Mouse (Mus musculus): ENCODE measurements around the gene Egr4.
A peak's percentile ranks its signal among the peaks of the same experiment; 100 is the strongest.

Egr4 gene

GRCm38 (mm10) chr6:85513531-85513910 is at the start of gene Egr4:
Gene Egr4, minus strand, starts transcription at chr6:85513589.
- peak; percentile 88 for DNase-seq

DNA sequence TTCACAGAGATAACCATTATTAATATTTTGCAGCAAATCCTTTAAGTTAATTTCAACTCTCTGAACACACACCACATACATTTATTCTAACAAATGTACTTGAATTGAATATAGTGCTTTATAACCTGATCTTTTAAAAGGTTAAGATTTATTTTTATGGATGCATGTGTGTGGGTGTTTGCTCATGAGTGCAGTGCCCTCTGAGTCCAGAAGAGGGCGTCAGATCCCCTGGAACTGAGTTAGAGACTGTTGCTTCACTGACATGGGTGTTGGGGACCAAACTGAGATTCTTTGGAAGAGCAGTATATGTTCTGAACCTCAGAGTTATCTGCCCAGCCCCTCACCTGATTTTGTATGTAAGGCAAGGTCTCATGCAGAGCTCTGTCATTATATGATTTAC is 49.0 kb upstream of the Egr4 start:
- DNase-seq = no peak

GRCm38 (mm10) chr6:85547642-85548041 is 34.3 kb upstream of the Egr4 start:
- no peak for DNase-seq

GRCm38 (mm10) chr6:85544251-85544881 is 31.0 kb upstream of the Egr4 start:
- peak; percentile 95 for DNase-seq

GRCm38 (mm10) chr6:85543351-85544175 is 30.2 kb upstream of the Egr4 start:
- peak; percentile 80 for DNase-seq

DNA sequence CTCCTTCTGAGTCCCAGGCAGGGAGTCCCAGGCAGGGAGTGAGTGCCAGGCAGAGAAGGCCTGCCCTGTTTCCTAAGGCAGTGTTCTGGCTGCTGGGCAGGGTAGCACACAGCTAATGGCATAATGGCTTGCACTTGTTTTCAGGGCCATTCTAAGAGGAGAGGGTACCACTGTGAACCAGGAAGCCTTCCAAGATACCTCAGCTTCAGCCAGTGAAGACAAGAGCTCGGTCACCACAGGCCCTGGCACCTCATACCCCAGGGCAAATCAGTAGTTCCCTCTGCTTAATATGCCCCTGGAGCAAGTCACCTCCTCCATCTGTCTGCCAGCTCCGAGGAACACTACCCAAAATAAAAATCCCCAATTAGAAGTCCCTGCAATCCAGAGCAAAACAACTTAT is 9.4 kb upstream of the Egr4 start:
- DNase-seq = peak; percentile 65

DNA sequence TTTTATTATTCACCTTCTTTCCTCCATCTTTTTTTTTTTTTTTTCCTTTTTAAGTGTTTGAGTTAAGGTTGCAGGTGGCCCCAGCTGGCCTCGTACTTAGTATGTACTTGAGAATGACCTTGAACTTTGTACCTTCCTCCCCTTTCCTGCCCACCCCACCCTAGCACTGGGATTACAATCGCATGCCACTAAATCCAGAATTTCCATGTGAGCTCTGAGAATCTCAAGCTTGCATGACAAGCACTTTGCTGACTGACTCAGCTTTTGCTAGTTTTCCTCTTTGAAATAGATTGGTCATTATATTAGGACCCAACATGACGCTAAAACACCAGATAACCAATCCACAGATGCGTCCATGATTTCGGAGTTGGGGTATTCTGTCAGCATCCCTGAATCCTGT is 8.6 kb upstream of the Egr4 start:
- no peak for DNase-seq

DNA sequence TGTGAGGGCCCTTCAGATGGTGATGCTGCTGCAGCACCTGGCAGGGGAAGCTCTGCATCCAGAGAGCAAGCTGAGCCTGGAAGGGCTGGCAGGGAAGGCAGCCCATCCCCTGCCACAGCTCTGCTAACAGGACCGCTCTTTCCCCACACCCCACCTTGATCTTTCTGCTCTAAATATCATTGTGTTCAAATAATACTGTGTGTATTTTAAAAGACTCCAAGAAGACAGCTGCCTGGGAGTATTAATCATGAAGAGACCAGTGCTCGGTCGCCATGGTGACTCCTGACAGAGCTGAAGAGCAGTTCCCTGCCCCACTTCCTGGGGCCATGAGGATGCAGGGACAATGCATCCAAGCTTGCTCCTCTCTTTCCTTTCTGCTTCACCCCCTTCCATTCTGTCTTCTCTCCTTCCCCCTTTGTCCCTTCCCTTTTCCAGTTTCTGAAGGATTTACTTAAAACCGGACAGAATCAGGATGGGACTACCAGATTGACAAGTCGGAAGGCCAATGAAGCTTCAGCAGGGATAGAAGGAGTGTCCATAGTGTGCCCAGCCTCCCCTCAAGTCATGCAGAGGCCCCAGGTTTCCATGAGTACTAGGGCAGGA is 4.8 kb upstream of the Egr4 start:
- no peak for DNase-seq

GRCm38 (mm10) chr6:85515941-85516340 is 2.6 kb upstream of the Egr4 start:
- DNase-seq = peak; percentile 98

- peak; percentile 56 for DNase-seq
Observed at GRCm38 (mm10) chr6:85512577-85513530, 535 bp downstream of the Egr4 start.

- no peak for DNase-seq
Observed at GRCm38 (mm10) chr6:85512056-85512440, 1.3 kb downstream of the Egr4 start.

DNA sequence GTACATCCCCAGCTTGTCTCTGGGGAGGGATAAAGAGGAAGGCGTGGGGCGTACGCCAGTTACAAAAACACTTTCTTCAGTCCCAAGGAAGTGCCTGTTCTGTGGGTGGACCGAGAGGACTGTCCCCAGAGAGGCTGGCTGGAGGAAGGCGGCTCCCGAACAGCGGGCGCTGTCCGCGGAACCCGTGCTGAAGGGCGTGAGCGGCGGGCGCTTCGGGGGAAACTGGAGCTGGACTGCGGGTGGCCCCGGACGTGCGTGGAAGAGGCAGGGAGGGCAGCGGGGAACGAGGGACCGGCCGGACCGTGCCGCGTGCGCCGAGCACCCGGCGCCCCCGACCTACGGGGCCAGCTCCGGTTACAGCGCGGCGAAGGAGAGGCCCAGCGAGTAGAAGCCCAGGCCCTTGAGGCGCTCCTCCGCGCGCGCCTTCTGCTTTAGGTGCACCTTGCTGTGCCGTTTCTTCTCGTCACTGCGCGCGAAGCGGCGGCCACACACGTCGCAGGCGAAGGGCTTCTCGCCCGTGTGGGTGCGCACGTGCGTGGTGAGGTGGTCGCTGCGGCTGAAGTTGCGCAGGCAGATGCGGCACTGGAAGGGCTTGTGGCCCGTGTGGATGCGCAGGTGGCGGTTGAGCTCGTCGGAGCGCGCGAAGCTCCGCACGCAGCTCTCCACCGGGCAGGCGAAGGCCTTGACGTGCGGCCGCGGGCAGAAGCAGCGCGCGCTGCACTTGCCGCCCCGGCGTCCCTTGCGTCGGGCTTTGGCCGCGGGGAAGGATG is 1.9 kb downstream of the Egr4 start:
- no peak for DNase-seq

DNA sequence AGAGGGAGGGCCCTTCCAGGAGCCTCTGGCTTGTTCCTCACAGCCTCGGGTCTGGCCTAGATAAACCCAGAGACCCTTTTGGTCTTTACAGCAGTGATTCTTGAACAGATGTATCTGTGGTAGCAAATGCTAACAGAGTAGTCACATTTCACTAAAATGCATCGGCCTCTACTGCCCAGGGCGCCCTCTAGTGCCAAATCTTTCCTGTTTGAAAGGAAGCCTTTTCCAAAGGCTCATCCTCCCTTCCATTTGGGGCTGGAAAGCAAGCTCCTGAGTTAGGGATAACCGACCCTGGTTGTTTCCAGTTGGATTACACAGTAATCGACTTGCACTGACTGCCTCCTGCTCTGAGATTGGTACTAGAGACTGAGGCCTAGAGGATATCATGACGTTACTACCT is 2.9 kb downstream of the Egr4 start:
- peak; percentile 88 for DNase-seq

GRCm38 (mm10) chr6:85508602-85509001 is 4.8 kb downstream of the Egr4 start:
- DNase-seq = no peak

GRCm38 (mm10) chr6:85504908-85505307 is 8.5 kb downstream of the Egr4 start:
- no peak for DNase-seq

DNA sequence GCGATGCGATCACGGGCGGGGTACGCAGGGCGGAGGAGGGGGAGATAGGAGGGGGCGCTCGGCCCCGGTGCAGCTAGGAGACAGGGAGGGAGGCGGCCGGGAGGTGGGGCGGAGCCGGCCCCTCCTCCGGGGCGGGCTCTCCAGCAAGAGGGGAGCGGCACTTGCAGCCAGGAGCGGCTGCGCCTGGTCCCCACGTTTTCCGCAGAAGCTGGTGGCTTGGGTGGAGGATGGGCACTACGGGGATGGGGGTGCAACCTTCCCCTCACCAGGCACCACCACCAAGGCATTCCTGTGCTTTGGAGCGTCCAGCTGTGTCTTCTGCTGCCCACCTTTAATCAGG is 10.5 kb downstream of the Egr4 start, which contains the start of gene Fbxo41:
TSS of gene Fbxo41 (minus strand) at position 84 of the 340 bp plus-strand sequence.
- DNase-seq = peak; percentile 71

GRCm38 (mm10) chr6:85502103-85502910 is 11.1 kb downstream of the Egr4 start:
- DNase-seq = peak; percentile 52

GRCm38 (mm10) chr6:85501571-85502102 is 11.8 kb downstream of the Egr4 start:
- DNase-seq = peak; percentile 54

DNA sequence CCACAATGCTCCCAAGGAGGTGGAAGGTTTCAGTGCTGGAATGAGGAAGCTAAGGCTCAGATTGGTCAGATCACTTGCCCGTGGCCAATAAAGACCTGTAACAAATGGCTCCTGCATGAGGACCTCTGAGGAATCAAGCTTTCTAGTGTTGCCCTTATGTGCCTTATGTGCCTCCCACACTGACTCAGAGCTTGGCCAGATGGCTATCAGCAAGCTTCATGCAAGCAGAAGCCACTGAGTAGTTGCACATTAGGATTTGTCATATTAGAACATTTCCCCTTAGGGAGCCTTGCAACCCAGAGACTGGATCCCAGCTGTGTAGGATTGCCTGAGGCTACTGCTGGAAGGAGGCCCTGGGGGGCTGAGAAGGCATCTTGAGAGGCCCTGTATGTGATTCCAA is 13.0 kb downstream of the Egr4 start:
- DNase-seq = no peak

DNA sequence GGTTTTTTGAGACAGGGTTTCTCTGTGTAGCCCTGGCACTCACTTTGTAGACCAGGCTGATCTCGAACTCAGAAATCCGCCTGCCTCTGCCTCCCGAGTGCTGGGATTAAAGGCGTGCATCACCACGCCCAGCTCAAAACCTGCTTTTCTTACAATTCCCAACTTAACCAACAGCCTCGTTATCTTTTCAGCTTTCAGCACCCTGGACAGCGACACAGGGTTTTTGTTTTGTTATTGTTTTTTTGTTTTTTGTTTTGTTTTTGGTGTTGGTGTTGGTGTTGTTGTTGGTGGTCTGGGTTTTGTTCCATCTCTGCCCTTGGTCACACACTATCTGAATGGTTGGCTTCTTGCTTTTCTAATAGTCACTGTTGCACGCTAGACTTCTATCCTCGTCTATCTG is 15.2 kb downstream of the Egr4 start:
- DNase-seq = no peak

DNA sequence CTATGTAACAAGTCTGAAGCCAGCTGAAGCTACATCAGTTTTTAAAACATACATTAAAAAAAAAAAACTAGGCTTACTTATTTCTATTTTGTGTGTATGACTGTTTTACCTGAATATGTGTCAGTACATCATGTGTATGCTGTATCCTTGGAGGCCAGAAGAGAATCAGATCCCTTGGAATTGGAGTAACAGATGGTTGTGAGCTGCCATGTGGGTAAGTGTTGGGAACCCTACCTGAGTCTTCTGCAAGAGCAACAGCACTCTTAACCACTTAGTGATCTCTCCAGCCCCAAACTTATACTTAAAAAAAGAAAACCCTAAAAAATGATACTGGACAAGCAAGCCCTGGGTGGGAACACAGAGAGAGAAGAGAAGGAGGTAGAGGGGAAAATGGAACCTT is 16.4 kb downstream of the Egr4 start:
- DNase-seq = no peak
